Mouse (Mus musculus) C2C12 (cell line): ENCODE data around the gene Gpsm1.

Source experiments
- CEBPB ChIP-seq: IDR thresholded peaks from one replicate; pipeline ENCODE4 v1.6.1; 2011; ENCODE audit warnings: low read depth, mild to moderate bottlenecking, control low read depth, moderate library complexity
- CTCF ChIP-seq: IDR thresholded peaks from one replicate; pipeline ENCODE4 v1.5.1; 2011; ENCODE audit not compliant: control insufficient read depth, insufficient read depth, insufficient read length
- USF1 ChIP-seq: IDR thresholded peaks from one replicate; pipeline ENCODE4 v1.6.1; 2011; ENCODE audit warnings: low read depth, mild to moderate bottlenecking, control low read depth, moderate library complexity

GRCm38 (mm10) chr2:26302005-26302503 is 13.3 kb upstream of the Gpsm1 start:
- TF ChIP-seq CTCF: no peak
- TF ChIP-seq USF1: no peak
- no peak for TF ChIP-seq CEBPB
